Mouse (Mus musculus) limb, embryonic 14.5 days (tissue): ENCODE results near the gene Rac2. TPM values are rescaled to one million over a fixed set of nuclear protein-coding genes. Genes with fewer than 3 reads are reported as not detected.

Source experiments
- ATAC-seq: fragments of 200-750 bp; cut with Nextera tagmentation; 2 replicates; pipeline ENCODE4 v1.8.0; 2017; ENCODE audit warnings: low read depth, moderate number of reproducible peaks, moderate TSS enrichment; ENCODE audit not compliant: low FRiP score
- DNase-seq: peaks from one replicate; pipeline ENCODE4 v3.0.0-alpha.2; 2015; ENCODE audit warnings: low spot score
- H3K27ac ChIP-seq: fragments of 300-500 bp; sonication (generic); replicated peaks from 2 replicates; pipeline ENCODE4 v1.5.1; 2014; ENCODE audit warnings: low read depth, mild to moderate bottlenecking, low read length, moderate library complexity, mixed read lengths
- H3K27me3 ChIP-seq: fragments of 300-500 bp; sonication (generic); 2 replicates; pipeline ENCODE4 v1.6.1; 2014; ENCODE audit warnings: low read length, mixed read lengths; ENCODE audit not compliant: control insufficient read depth, insufficient read depth
- H3K36me3 ChIP-seq: fragments of 300-500 bp; sonication (generic); 2 replicates; pipeline ENCODE4 v1.6.1; 2014; ENCODE audit warnings: mild to moderate bottlenecking, low read length, moderate library complexity, mixed read lengths; ENCODE audit not compliant: control insufficient read depth, insufficient read depth
- H3K4me1 ChIP-seq: fragments of 300-500 bp; sonication (generic); 2 replicates; pipeline ENCODE4 v1.6.1; 2014; ENCODE audit warnings: antibody characterized with exemption, low read length, mixed read lengths; ENCODE audit not compliant: control insufficient read depth, insufficient read depth
- H3K4me2 ChIP-seq: fragments of 300-500 bp; sonication (generic); replicated peaks from 2 replicates; pipeline ENCODE4 v1.6.1; 2014; ENCODE audit warnings: low read depth, mild to moderate bottlenecking, low read length, moderate library complexity; ENCODE audit not compliant: severe bottlenecking
- H3K4me3 ChIP-seq: fragments of 300-500 bp; sonication (generic); replicated peaks from 2 replicates; pipeline ENCODE4 v1.5.1; 2014; ENCODE audit warnings: low read length
- H3K9ac ChIP-seq: fragments of 300-500 bp; sonication (generic); 2 replicates; pipeline ENCODE4 v1.6.1; 2014; ENCODE audit warnings: mild to moderate bottlenecking, low read depth, low read length, moderate library complexity; ENCODE audit not compliant: severe bottlenecking
- H3K9me3 ChIP-seq: fragments of 300-500 bp; sonication (generic); 2 replicates; pipeline ENCODE4 v1.6.1; 2016; ENCODE audit warnings: low read length; ENCODE audit not compliant: control insufficient read depth
- POLR2A ChIP-seq: fragments of 200-500 bp; IDR thresholded peaks from 2 replicates; pipeline ENCODE4 v1.8.0; 2012; ENCODE audit warnings: inconsistent platforms, mild to moderate bottlenecking, moderate library complexity, borderline replicate concordance; ENCODE audit not compliant: insufficient read depth, insufficient read length; ENCODE audit errors: extremely low read depth
- WGBS: fragments of 180-500 bp; shearing (Covaris S2); extraction: QIAGEN DNeasy Blood & Tissue Kit; methylation state at CpG from one replicate; pipeline ENCODE4 v1.1.7; 2014; 5-methylcytosine and 5-hydroxymethylcytosine counted together
- polyA plus RNA-seq, 2 experiments: library from polyadenylated mRNA; depleted of rRNA in 1 of 2; stranded (reverse) in 1 of 2; unstranded in 1 of 2; fragments of >200 nt; fragmentation: Nextera tagmentation in 1 of 2; extraction: Ambion mirVana in 1 of 2; gene quantifications; 2 replicates each; pipeline versions ENCODE4 v1.2.1 to v1.2.3; 2012 to 2014

Gene Rac2
- polyA plus RNA-seq, 2 experiments: 21.9 to 34.2 TPM

DNA sequence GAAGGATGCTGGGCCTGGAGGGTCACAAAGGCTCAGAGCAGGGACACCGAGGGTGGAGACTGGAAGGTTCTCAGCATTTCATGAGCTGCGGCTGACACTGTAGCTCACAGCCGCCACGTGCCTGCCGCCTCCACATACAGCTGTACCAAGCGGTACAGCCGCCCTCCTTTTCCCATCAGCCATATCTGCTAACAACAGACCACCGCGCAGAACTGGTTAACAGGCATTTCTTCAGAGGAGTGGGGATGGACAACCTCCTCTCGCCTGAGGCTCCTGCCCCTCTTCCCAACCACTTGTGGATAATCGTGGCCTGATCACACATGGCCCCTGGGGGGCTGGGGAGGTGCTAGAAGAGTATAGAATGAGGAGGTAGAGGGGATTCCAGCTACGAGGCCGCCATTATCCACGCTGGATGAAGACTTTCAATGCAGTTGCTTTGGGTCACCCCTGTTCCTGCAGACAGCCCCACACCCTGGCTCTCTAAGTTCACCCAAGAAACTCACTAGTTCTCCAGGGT is 19.9 kb upstream of the Rac2 start:
- Histone ChIP-seq H3K4me2 (no peak overlapping the region), H3K9me3 (no peaks in the 10 kb centered on the region), H3K9ac (no peak overlapping the region), H3K4me1 (no peaks in the 10 kb centered on the region), H3K36me3 (no peaks in the 10 kb centered on the region), H3K27me3 (no peaks in the 10 kb centered on the region), H3K4me3 (no peak overlapping the region), H3K27ac (no peak overlapping the region)
- 81% methylated on average over 14 of the region's 14 CpGs for WGBS
- ATAC-seq: no peak
- no peak for DNase-seq
- no peak for TF ChIP-seq POLR2A

DNA sequence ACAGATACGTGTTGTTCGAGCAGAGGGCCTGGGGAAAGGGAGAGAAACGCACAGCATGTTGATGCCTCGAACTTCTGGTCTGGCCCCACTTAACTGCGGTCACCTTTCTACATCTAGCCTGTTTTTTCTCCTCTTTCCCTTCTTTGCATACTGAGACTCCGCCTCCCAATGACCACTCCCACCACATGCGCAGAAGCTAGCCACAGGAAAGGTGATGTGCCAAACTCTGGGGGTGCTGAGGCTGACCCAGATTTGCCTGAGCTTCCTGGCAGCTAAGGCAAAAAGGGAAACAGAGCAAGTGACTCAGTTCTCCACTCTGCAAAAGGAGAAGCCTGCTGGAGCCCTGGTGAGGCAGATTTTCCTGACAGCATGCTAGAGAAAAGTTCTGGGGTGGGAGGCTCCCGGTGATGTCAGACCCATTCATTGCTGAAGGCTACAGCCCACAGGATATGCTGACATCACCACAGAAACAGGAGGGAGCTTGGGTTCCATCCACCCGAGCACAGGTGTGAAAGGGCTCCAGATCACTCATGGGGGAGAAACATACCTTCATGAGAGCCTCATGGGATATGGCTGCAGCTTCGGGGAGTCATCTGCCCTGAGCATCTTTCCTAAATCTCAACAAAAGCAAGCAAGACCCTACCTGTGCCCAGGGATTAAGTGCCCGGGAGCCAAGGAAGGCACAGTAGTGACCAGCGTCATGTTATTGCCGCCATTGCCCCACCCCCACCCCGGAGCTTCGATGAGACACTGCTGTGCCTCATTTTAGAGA is 19.3 kb upstream of the Rac2 start:
- no peaks in the 10 kb centered on the region for H3K27me3 ChIP-seq
- WGBS: 52% methylated on average over 15 of the region's 15 CpGs
- H3K4me3 ChIP-seq: no peak overlapping the region
- TF ChIP-seq POLR2A: no peak
- H3K36me3 ChIP-seq: no peaks in the 10 kb centered on the region
- no peak for DNase-seq
- no peaks in the 10 kb centered on the region for H3K9me3 ChIP-seq
- no peak for ATAC-seq
- no peak overlapping the region for H3K4me2 ChIP-seq
- H3K27ac ChIP-seq: no peak overlapping the region
- no peak overlapping the region for H3K9ac ChIP-seq
- no peaks in the 10 kb centered on the region for H3K4me1 ChIP-seq

- Histone ChIP-seq H3K9me3 (no peaks in the 10 kb centered on the region), H3K36me3 (no peaks in the 10 kb centered on the region), H3K4me2 (no peak overlapping the region), H3K4me3 (no peak overlapping the region), H3K4me1 (no peaks in the 10 kb centered on the region), H3K27ac (no peak overlapping the region), H3K9ac (no peak overlapping the region), H3K27me3 (no peaks in the 10 kb centered on the region)
- WGBS: 76% methylated on average over 6 of the region's 6 CpGs
- DNase-seq: no peak
- no peak for TF ChIP-seq POLR2A
- ATAC-seq: no peak
Observed at GRCm38 (mm10) chr15:78590785-78591184, 18.2 kb upstream of the Rac2 start.

DNA sequence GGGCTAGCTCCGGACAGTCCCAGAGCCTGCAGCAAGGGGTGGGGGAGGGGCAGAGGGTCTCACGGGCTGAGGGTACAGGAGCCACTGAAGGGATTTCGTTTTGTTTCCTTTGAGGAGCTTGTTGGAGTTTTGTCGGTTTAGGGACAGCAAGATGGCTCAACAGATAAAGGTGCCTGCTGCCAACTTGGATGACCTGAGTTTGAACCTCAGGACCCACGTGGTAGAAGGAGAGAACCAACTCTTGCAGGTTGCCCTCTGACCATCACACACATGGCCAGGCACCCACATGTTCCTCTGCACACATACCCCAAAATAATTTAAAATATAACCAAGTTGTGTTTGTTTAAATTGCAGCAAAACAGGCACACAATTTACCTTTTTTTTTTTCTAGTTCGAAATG is 17.4 kb upstream of the Rac2 start:
- Histone ChIP-seq H3K9me3 (peaks cover under 1% of the 10 kb centered on the region; the same call in 1 of the 2 replicates), H3K4me3 (no peak overlapping the region), H3K4me1 (no peaks in the 10 kb centered on the region), H3K4me2 (no peak overlapping the region), H3K27ac (no peak overlapping the region), H3K9ac (no peak overlapping the region), H3K36me3 (no peaks in the 10 kb centered on the region), H3K27me3 (no peaks in the 10 kb centered on the region)
- DNase-seq (no peak), ATAC-seq (no peak)
- TF ChIP-seq POLR2A: no peak
- 81% methylated on average over 6 of the region's 6 CpGs for WGBS

GRCm38 (mm10) chr15:78588900-78589299 is 16.3 kb upstream of the Rac2 start:
- no peaks in the 10 kb centered on the region for H3K27me3 ChIP-seq
- no peaks in the 10 kb centered on the region for H3K36me3 ChIP-seq
- H3K4me3 ChIP-seq: no peak overlapping the region
- H3K4me2 ChIP-seq: no peak overlapping the region
- H3K4me1 ChIP-seq: no peaks in the 10 kb centered on the region
- no peak overlapping the region for H3K9ac ChIP-seq
- 80% methylated on average over 4 of the region's 4 CpGs for WGBS
- no peak overlapping the region for H3K27ac ChIP-seq
- TF ChIP-seq POLR2A: no peak
- DNase-seq (no peak), ATAC-seq (no peak)
- peaks cover 5% of the 10 kb centered on the region; the same call in 1 of the 2 replicates for H3K9me3 ChIP-seq
